ENCODE assay signal across 11 mouse cellular contexts in genomic region chr9:63975996-63976395, GRCm38 (mm10). TPM values are rescaled to one million over a fixed set of nuclear protein-coding genes. Genes with fewer than 3 reads are reported as not detected.
DNase-seq lines count a peak whose midpoint lies in the region; ATAC-seq and TF ChIP-seq lines count a peak whose summit lies in the region.
"Had no signal": no experiment of that assay in that cellular context is flagged by ENCODE, and none has a peak within 500 bp of the region (broad histone marks: within the 10 kb centered on the region; RNA-seq: fewer than 3 reads in every experiment).

No protein-coding gene starts in this region.

- H3K4me1 ChIP-seq in heart, postnatal 0 days (ENCODE audit: control insufficient read depth, insufficient read depth), result peaks cover 75% of the 10 kb centered on the region
- H3K4me1 ChIP-seq in forebrain, embryonic 13.5 days, result peaks cover 53% of the 10 kb centered on the region
- peaks cover 94% of the 10 kb centered on the region for H3K4me1 ChIP-seq in limb, embryonic 15.5 days

- no peak for TF ChIP-seq EP300 in heart, postnatal 0 days (IDR thresholded peaks at IDR 0.05; ENCODE audit: low read depth)

- no peak overlapping the region for H3K9ac ChIP-seq in heart, postnatal 0 days (replicated peaks; ENCODE audit: low read depth, low read length)
- 0 out of 2 replicates have a peak overlapping the region, but pooled peaks have one; percentile 27 for H3K9ac ChIP-seq in forebrain, embryonic 13.5 days
- H3K9ac ChIP-seq in limb, embryonic 15.5 days, result no peak overlapping the region

- WGBS in heart, postnatal 0 days, result 27% methylated on average over 11 of the region's 11 CpGs
- whole genome bisulfite sequencing in forebrain, embryonic 13.5 days, result 17% methylated on average over 11 of the region's 11 CpGs
- WGBS in limb, embryonic 15.5 days, result 32% methylated on average over 11 of the region's 11 CpGs

- peak overlapping the region; percentile 71 for H3K27ac ChIP-seq in heart, postnatal 0 days (ENCODE audit: low read depth)
- peak overlapping the region; percentile 22; the same call in 1 of the 2 replicates for H3K27ac ChIP-seq in forebrain, embryonic 13.5 days
- peak overlapping the region; percentile 54; the same call in 1 of the 2 replicates for H3K27ac ChIP-seq in limb, embryonic 15.5 days

- H3K27me3 ChIP-seq in heart, postnatal 0 days (ENCODE audit: control insufficient read depth, insufficient read depth, low read length), result no peaks in the 10 kb centered on the region
- no peaks in the 10 kb centered on the region for H3K27me3 ChIP-seq in forebrain, embryonic 13.5 days
- no peaks in the 10 kb centered on the region for H3K27me3 ChIP-seq in limb, embryonic 15.5 days

- peak overlapping the region; percentile 20 for H3K4me2 ChIP-seq in heart, postnatal 0 days (ENCODE audit: low read depth, low read length)
- H3K4me2 ChIP-seq in forebrain, embryonic 13.5 days, result peak overlapping the region; percentile 36
- H3K4me2 ChIP-seq in limb, embryonic 15.5 days, result no peak overlapping the region

- no peak overlapping the region for H3K4me3 ChIP-seq in heart, postnatal 0 days (ENCODE audit: low read depth, low read length)
- H3K4me3 ChIP-seq in forebrain, embryonic 13.5 days, result no peak overlapping the region
- H3K4me3 ChIP-seq in limb, embryonic 15.5 days, result no peak overlapping the region
- H3K4me3 ChIP-seq: erythroblast, embryonic 14.5 days; megakaryocyte, embryonic 14.5 days had no signal

- H3K36me3 ChIP-seq in heart, postnatal 0 days (replicated peaks; ENCODE audit: control insufficient read depth, insufficient read depth, low read length), result no peaks in the 10 kb centered on the region
- H3K36me3 ChIP-seq in forebrain, embryonic 13.5 days (ENCODE audit: poor library complexity, severe bottlenecking), result no peaks in the 10 kb centered on the region
- no peaks in the 10 kb centered on the region for H3K36me3 ChIP-seq in limb, embryonic 15.5 days

- H3K9me3 ChIP-seq in heart, postnatal 0 days (replicated peaks; ENCODE audit: control insufficient read depth, low read length), result no peaks in the 10 kb centered on the region
- no peaks in the 10 kb centered on the region for H3K9me3 ChIP-seq in forebrain, embryonic 13.5 days (replicated peaks)
- no peaks in the 10 kb centered on the region for H3K9me3 ChIP-seq in limb, embryonic 15.5 days
- H3K9me3 ChIP-seq: megakaryocyte, embryonic 14.5 days had no signal

- DNase-seq in heart, postnatal 0 days (ENCODE audit: low spot score), result peak; percentile 52
- no peak for DNase-seq in heart, postnatal 4 days
- DNase-seq in WW6 (ENCODE audit: low read depth, low spot score), result peak; percentile 48
- no peak for DNase-seq in B cell, adult 2 months
- DNase-seq in right cerebral cortex, postnatal 4 days, result no peak
- DNase-seq in right cerebral cortex, postnatal 10 days (ENCODE audit: low spot score in 2 of 2), result no peak
- DNase-seq: left cerebral cortex, postnatal 4 days had no signal

- ATAC-seq in heart, postnatal 0 days (ENCODE audit: insufficient read depth, low read depth), result peak; percentile 47
- peak; percentile 62; the same call in 1 of the 2 replicates for ATAC-seq in forebrain, embryonic 13.5 days
- no peak for ATAC-seq in limb, embryonic 15.5 days (ENCODE audit: insufficient number of reproducible peaks, low FRiP score, low TSS enrichment, low read depth)

- no peak for TF ChIP-seq CTCF in heart, postnatal 0 days (IDR thresholded peaks at IDR 0.05; ENCODE audit: low read depth)

RNA-seq across cellular contexts. Expression of gene Smad6, which starts 45.9 kb away (rescaled TPM):
- total RNA-seq in heart, postnatal 0 days (2014; rRNA removed; ENCODE audit: low replicate concordance), result 68.4 and 93.1 TPM in 2 replicates
- 5.6 and 6.7 TPM in 2 replicates for polyA plus RNA-seq in heart, postnatal 0 days (2015; fragmentation: Nextera tagmentation; extraction: Ambion mirVana)
- 10 to 100 TPM; 18.5 to 20.1 TPM for total RNA-seq in heart, postnatal 4 days (2021)
- polyA plus RNA-seq in forebrain, embryonic 13.5 days (2015; fragmentation: Nextera tagmentation; extraction: Ambion mirVana), result 1.6 and 1.7 TPM in 2 replicates
- 7.1 and 9.4 TPM in 2 replicates for polyA plus RNA-seq in limb, embryonic 15.5 days (2015; fragmentation: Nextera tagmentation; extraction: Ambion mirVana)

Comparison
In these comparisons a context has a peak if more than half of its experiments do, and no peak if none do; other contexts are left out.
1. DNase-seq: peak in heart, postnatal 0 days (single experiment) and WW6 (single experiment); none in heart, postnatal 4 days (single experiment), B cell, adult 2 months (0 of 2), right cerebral cortex, postnatal 4 days (single experiment) and right cerebral cortex, postnatal 10 days (0 of 2).
2. Peak in every context shown above with its lines, with median percentiles within 50 percentile points of each other: H3K27ac ChIP-seq.